Mouse (Mus musculus): ENCODE results near the gene Brd1. TPM values are rescaled to one million over a fixed set of nuclear protein-coding genes. Genes with fewer than 3 reads are reported as not detected.

Gene Brd1
- polyA plus RNA-seq (2017; shearing (Covaris generic)), result 61.3 TPM

DNA sequence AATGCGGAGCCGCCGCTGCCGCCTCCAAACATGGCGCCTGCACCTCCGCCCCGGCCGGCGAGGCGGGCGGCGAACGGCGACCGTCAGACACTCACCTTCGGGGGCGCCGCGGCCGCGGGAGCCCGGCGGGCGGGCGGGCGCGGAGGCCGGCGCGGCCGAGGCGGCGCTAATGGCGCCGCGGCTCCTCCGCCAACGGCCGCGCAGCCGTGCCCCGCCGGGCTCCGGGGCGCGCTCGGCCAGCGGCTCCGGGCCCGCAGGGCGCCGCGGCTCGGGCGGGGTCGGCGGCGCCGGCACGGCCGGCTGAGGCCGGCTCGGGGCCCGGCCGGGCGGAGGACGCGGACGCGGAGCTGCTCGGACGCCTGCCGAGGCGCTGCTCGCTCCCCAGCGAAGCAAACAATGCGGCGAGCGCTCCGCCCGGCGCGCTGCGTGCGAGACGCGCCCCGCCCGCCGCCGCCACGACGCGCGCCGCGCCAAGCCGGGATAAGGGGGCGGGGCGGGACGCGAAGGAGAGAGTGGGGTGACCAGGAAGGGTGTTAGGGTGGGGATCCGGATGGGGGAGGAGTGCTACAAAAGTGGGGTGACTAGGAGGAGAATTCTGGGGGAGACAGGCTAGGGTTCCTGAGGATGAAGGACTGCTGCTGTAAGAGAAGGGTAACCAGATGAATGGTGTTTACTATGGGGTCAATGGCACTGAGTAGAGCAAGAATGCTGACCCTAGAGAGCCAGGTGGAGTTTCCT is at the start of gene Brd1:
TSS of gene Brd1 (minus strand) at position 400 of the 738 bp plus-strand sequence.

DNA sequence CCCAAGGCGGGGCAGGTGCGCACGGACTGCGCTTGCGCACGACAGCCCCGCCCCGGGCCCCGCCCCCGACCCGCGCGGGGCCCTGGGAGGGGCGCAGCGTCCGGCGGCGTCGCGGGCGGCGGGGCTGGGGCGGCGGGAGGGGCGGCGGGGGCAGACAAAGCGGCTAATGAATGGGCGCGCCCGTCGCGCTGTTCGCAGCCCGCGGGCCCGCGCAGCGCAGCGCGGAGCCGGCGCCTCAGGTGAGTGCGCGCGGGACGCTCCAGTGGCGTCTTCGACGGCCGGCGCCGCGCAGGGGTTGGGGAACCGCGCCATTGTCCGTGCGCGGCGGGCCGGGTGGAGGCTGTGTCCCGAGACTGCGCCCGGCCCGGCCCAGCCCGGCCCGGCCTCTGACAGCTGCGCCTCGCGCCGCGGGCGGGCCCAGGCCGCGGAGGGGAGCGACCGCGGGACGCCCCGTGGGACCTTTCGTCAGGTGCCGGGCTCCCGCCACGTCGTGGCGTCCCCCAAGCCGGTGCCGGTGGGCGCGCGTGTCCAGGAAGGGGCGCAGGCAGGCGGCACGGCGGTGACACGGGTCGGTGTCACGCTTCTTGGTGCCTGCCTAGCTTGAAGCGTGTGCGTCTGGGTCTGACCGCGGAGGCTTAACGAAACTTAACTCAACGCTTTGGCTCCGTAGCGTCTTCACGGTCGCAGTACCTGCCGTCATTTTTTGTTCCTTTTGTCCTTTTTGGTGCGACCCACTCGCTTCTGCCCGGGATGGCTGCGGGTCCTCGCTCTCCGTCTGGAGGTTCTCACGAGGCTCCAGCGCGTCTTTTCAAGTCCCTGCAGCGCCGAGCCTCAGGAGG is 17.8 kb upstream of the Brd1 start, which contains the start of gene Zbed4:
TSS of gene Zbed4 (plus strand) at position 97 of the 839 bp plus-strand sequence.

Other genes starting within 250 kb of the Brd1 start
- not detected for gene Zdhhc25, start 133.9 kb downstream of the Brd1 start, polyA plus RNA-seq (2017; shearing (Covaris generic))
- gene Zbed4, start 17.4 kb upstream of the Brd1 start, polyA plus RNA-seq (2017; shearing (Covaris generic)), result 4.6 TPM
- gene Alg12, start 85.1 kb upstream of the Brd1 start, polyA plus RNA-seq (2017; shearing (Covaris generic)), result 7.3 TPM
- gene Creld2, start 85.4 kb upstream of the Brd1 start, polyA plus RNA-seq (2017; shearing (Covaris generic)), result 42.4 TPM
- 137 TPM for gene Pim3, start 128.0 kb upstream of the Brd1 start, polyA plus RNA-seq (2017; shearing (Covaris generic))
- not detected for gene Ttll8, start 220.2 kb upstream of the Brd1 start, polyA plus RNA-seq (2017; shearing (Covaris generic))
- gene Mlc1, start 244.8 kb upstream of the Brd1 start, polyA plus RNA-seq (2017; shearing (Covaris generic)), result not detected
- gene Mov10l1, start 248.7 kb upstream of the Brd1 start, polyA plus RNA-seq (2017; shearing (Covaris generic)), result not detected

Data from effector memory CD4-positive, alpha-beta T cell, adult 5 months (primary cell).